Mouse (Mus musculus) megakaryocyte-erythroid progenitor cell, adult 5 weeks (primary cell): Measurements from ENCODE around the gene Prl7d1. TPM values are rescaled to one million over a fixed set of nuclear protein-coding genes. Genes with fewer than 3 reads are reported as not detected.

ENCODE experiments used
- polyA plus RNA-seq: library from polyadenylated mRNA; stranded (reverse); fragments of >175 nt; gene quantifications from 2 replicates; pipeline ENCODE4 v1.2.3, GENCODE M21; 2012

Prl7d1 gene
- polyA plus RNA-seq, result not detected in 2 replicates

DNA sequence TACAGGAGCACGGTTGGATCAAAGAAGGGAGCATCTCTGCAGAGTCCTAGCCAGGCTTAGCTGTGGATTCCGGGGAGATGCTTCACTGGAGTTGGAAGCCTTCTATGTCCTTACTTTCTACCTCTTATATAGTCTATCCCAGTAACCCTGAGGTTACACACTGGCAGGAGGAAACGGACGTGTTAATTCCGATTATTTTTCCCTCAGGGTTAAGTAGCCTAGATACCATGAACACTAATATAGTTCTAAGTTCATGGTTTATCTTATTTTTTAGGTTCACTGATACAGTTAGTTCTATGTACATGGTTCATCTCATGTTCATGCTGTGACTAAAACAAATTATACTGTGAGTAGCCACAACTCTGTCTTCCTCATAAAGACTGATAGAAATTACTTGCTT lies at the start of gene Prl7d1:
Prl7d1 (minus strand) TSS at position 101 of the 400 bp plus-strand sequence.

DNA sequence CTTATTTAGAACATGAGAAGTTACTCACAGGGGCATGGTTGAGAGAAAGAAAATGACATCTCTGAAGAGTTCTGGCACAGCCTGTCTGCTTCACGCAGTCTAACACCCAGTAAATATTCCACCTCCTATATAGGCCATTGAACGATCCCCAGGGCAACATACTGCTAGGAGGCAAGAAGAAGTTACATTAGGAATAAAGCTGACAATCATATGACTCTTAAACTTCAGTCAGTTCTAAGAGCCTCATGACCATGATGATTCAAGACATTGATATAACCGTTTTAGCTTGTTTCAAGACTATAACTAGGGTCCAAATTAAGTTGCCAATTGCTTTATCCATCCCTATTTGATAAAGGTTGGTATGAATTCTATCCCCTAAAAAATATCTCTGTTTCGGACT lies 48.6 kb downstream of the Prl7d1 start, which contains the start of gene Prl7a2:
Prl7a2 (minus strand) TSS at position 101 of the 400 bp plus-strand sequence.

Other genes with a start within 250 kb of the Prl7d1 start
- gene Prl8a8, start 203.5 kb downstream of the Prl7d1 start, polyA plus RNA-seq, result not detected in 2 replicates
- not detected in 2 replicates for gene Prl8a9, start 152.1 kb downstream of the Prl7d1 start, polyA plus RNA-seq
- gene Prl8a1, start 134.6 kb downstream of the Prl7d1 start, polyA plus RNA-seq, result not detected in 2 replicates
- not detected in 2 replicates for gene Prl7b1, start 106.2 kb downstream of the Prl7d1 start, polyA plus RNA-seq
- gene Prl7a1, start 74.2 kb downstream of the Prl7d1 start, polyA plus RNA-seq, result not detected in 2 replicates
- gene Prl7a2, start 48.7 kb downstream of the Prl7d1 start, polyA plus RNA-seq, result 0.06 TPM in 1 of 2 replicates, not detected in the other
- gene Prl7c1, start 64.1 kb upstream of the Prl7d1 start, polyA plus RNA-seq, result not detected in 2 replicates
- not detected in 2 replicates for gene Prl2a1, start 84.9 kb upstream of the Prl7d1 start, polyA plus RNA-seq
- not detected in 2 replicates for gene Prl2c1, start 132.6 kb upstream of the Prl7d1 start, polyA plus RNA-seq